Mouse (Mus musculus) midbrain, embryonic 10.5 days (tissue): ENCODE results near the gene Gpr61. TPM values are rescaled to one million over a fixed set of nuclear protein-coding genes. Genes with fewer than 3 reads are reported as not detected.

Source experiments
- DNase-seq: peaks from one replicate; pipeline ENCODE4 v3.0.0-alpha.2; 2017; ENCODE audit warnings: low spot score
- H3K27ac ChIP-seq: fragments of 300-500 bp; sonication (generic); replicated peaks from 2 replicates; pipeline ENCODE4 v1.5.1; 2016; ENCODE audit warnings: mild to moderate bottlenecking
- H3K27me3 ChIP-seq: fragments of 300-500 bp; sonication (generic); 2 replicates; pipeline ENCODE4 v1.6.1; 2016; ENCODE audit warnings: low read depth, mild to moderate bottlenecking; ENCODE audit not compliant: poor library complexity, severe bottlenecking
- H3K36me3 ChIP-seq: fragments of 300-500 bp; sonication (generic); 2 replicates; pipeline ENCODE4 v1.6.1; 2016; ENCODE audit warnings: mild to moderate bottlenecking, moderate library complexity
- H3K4me1 ChIP-seq: fragments of 300-500 bp; sonication (generic); 2 replicates; pipeline ENCODE4 v1.6.1; 2016
- H3K4me3 ChIP-seq: fragments of 300-500 bp; sonication (generic); 2 replicates; pipeline ENCODE4 v1.5.1; 2016; ENCODE audit warnings: mild to moderate bottlenecking, moderate library complexity
- H3K9me3 ChIP-seq: fragments of 300-500 bp; sonication (generic); replicated peaks from 2 replicates; pipeline ENCODE4 v1.6.1; 2016; ENCODE audit warnings: mild to moderate bottlenecking
- WGBS: fragments of 180-500 bp; shearing (Covaris S2); methylation state at CpG from one replicate; pipeline ENCODE4 v1.1.7; 2016; 5-methylcytosine and 5-hydroxymethylcytosine counted together
- polyA plus RNA-seq: library from polyadenylated mRNA; unstranded; fragments of >200 nt; fragmentation: Nextera tagmentation; extraction: Ambion mirVana; gene quantifications from 2 replicates; pipeline ENCODE4 v1.2.1, GENCODE M21; 2016

The Gpr61 gene
- polyA plus RNA-seq, 1 experiment from 2014 or later = 0.33 TPM

GRCm38 (mm10) chr3:108134701-108135100 is 20.0 kb downstream of the Gpr61 start:
- Histone ChIP-seq H3K27me3 (no peaks in the 10 kb centered on the region), H3K9me3 (no peaks in the 10 kb centered on the region), H3K36me3 (peaks cover 18% of the 10 kb centered on the region), H3K4me1 (no peaks in the 10 kb centered on the region), H3K4me3 (no peak overlapping the region), H3K27ac (no peak overlapping the region)
- WGBS = 82% methylated on average over 11 of the region's 11 CpGs
- no peak for DNase-seq

DNA sequence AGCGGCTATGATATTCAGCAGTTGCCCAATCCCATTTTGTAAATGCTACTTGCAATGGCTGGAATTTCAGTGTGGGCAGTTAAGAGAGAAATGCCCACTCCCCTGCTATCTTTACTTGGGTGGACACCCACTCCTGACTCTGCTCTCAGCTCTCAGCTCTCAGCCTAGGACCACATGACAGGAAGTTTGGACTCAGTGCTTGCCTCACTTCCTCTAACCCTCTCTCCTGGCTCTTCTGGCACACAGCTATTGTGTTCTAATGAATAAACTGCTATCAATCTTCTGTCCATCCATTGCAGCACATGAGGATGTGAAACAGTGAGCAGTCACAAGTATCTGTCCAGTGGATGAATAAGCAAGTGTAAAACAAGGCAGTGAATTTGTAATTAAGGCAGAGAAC is 22.2 kb downstream of the Gpr61 start:
- H3K27me3 ChIP-seq = no peaks in the 10 kb centered on the region
- no peaks in the 10 kb centered on the region for H3K9me3 ChIP-seq
- H3K4me3 ChIP-seq = no peak overlapping the region
- WGBS = 87% methylated on average over 1 of the region's 1 CpGs
- 0 out of 2 replicates have a peak, but pooled peaks cover 2% of the 10 kb centered on the region for H3K4me1 ChIP-seq
- H3K36me3 ChIP-seq = peaks cover 9% of the 10 kb centered on the region
- no peak for DNase-seq
- no peak overlapping the region for H3K27ac ChIP-seq

GRCm38 (mm10) chr3:108131821-108132220 is 22.9 kb downstream of the Gpr61 start:
- H3K4me3 ChIP-seq = no peak overlapping the region
- DNase-seq = no peak
- WGBS = 92% methylated on average over 1 of the region's 1 CpGs
- no peaks in the 10 kb centered on the region for H3K9me3 ChIP-seq
- no peak overlapping the region for H3K27ac ChIP-seq
- no peaks in the 10 kb centered on the region for H3K27me3 ChIP-seq
- H3K36me3 ChIP-seq = peaks cover 3% of the 10 kb centered on the region
- 0 out of 2 replicates have a peak, but pooled peaks cover 2% of the 10 kb centered on the region for H3K4me1 ChIP-seq

GRCm38 (mm10) chr3:108131216-108131615 is 23.5 kb downstream of the Gpr61 start:
- Histone ChIP-seq H3K9me3 (no peaks in the 10 kb centered on the region), H3K27me3 (no peaks in the 10 kb centered on the region), H3K4me1 (0 out of 2 replicates have a peak, but pooled peaks cover 2% of the 10 kb centered on the region), H3K36me3 (no peaks in the 10 kb centered on the region), H3K4me3 (no peak overlapping the region), H3K27ac (no peak overlapping the region)
- WGBS = 91% methylated on average over 5 of the region's 5 CpGs
- no peak for DNase-seq

GRCm38 (mm10) chr3:108129804-108130203 is 24.9 kb downstream of the Gpr61 start:
- Histone ChIP-seq H3K36me3 (no peaks in the 10 kb centered on the region), H3K9me3 (no peaks in the 10 kb centered on the region), H3K27ac (no peak overlapping the region), H3K4me3 (no peak overlapping the region), H3K27me3 (no peaks in the 10 kb centered on the region), H3K4me1 (0 out of 2 replicates have a peak, but pooled peaks cover 2% of the 10 kb centered on the region)
- WGBS = 92% methylated on average over 4 of the region's 4 CpGs
- no peak for DNase-seq

DNA sequence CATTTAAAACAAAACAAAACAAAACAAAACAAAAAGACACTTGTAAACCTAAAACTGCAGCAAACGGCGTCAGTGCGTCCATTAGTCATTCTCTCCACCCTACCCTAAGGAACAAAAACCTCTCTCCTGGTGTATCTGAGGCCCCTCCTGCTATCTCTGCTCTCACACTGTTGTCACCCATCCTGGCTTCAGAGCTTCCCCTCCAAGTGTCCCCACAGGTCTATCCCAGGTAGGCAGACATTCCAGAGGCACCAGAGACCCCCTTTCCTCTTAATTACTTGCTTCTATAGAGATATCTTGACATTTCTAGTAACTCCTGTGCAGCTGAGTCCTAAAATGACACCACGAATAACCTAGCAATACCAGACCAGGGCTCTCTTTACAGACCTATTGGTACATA is 25.3 kb downstream of the Gpr61 start:
- no peak overlapping the region for H3K4me3 ChIP-seq
- no peak for DNase-seq
- no peaks in the 10 kb centered on the region for H3K9me3 ChIP-seq
- H3K4me1 ChIP-seq = 0 out of 2 replicates have a peak, but pooled peaks cover 2% of the 10 kb centered on the region
- H3K27me3 ChIP-seq = no peaks in the 10 kb centered on the region
- 0 out of 2 replicates have a peak, but pooled peaks cover 3% of the 10 kb centered on the region for H3K36me3 ChIP-seq
- H3K27ac ChIP-seq = no peak overlapping the region
- WGBS = 93% methylated on average over 4 of the region's 4 CpGs

GRCm38 (mm10) chr3:108128520-108128919 is 26.2 kb downstream of the Gpr61 start:
- no peak overlapping the region for H3K4me3 ChIP-seq
- H3K27me3 ChIP-seq = no peaks in the 10 kb centered on the region
- peaks cover 4% of the 10 kb centered on the region; the same call in 1 of the 2 replicates for H3K36me3 ChIP-seq
- no peaks in the 10 kb centered on the region for H3K9me3 ChIP-seq
- WGBS = 89% methylated on average over 5 of the region's 5 CpGs
- H3K27ac ChIP-seq = no peak overlapping the region
- H3K4me1 ChIP-seq = 0 out of 2 replicates have a peak, but pooled peaks cover 2% of the 10 kb centered on the region
- no peak for DNase-seq

- H3K4me3 ChIP-seq = no peak overlapping the region
- peaks cover 24% of the 10 kb centered on the region for H3K36me3 ChIP-seq
- H3K27ac ChIP-seq = no peak overlapping the region
- no peaks in the 10 kb centered on the region for H3K9me3 ChIP-seq
- 92% methylated on average over 3 of the region's 3 CpGs for WGBS
- H3K4me1 ChIP-seq = 0 out of 2 replicates have a peak, but pooled peaks cover 2% of the 10 kb centered on the region
- DNase-seq = no peak
- no peaks in the 10 kb centered on the region for H3K27me3 ChIP-seq
Observed at GRCm38 (mm10) chr3:108126327-108126726, 28.4 kb downstream of the Gpr61 start.

GRCm38 (mm10) chr3:108124131-108124530 is 30.6 kb downstream of the Gpr61 start:
- DNase-seq = no peak
- 66% methylated on average over 1 of the region's 1 CpGs for WGBS
- Histone ChIP-seq H3K27ac (no peak overlapping the region), H3K9me3 (no peaks in the 10 kb centered on the region), H3K4me1 (no peaks in the 10 kb centered on the region), H3K27me3 (no peaks in the 10 kb centered on the region), H3K4me3 (no peak overlapping the region), H3K36me3 (peaks cover 44% of the 10 kb centered on the region)

- no peaks in the 10 kb centered on the region for H3K27me3 ChIP-seq
- 96% methylated on average over 5 of the region's 5 CpGs for WGBS
- DNase-seq = no peak
- no peak overlapping the region for H3K27ac ChIP-seq
- H3K9me3 ChIP-seq = no peaks in the 10 kb centered on the region
- H3K4me1 ChIP-seq = no peaks in the 10 kb centered on the region
- peaks cover 53% of the 10 kb centered on the region for H3K36me3 ChIP-seq
- H3K4me3 ChIP-seq = no peak overlapping the region
Observed at GRCm38 (mm10) chr3:108123242-108123641, 31.4 kb downstream of the Gpr61 start.

GRCm38 (mm10) chr3:108121101-108121500 is 33.6 kb downstream of the Gpr61 start:
- Histone ChIP-seq H3K9me3 (no peaks in the 10 kb centered on the region), H3K27me3 (no peaks in the 10 kb centered on the region), H3K4me3 (no peak overlapping the region), H3K4me1 (no peaks in the 10 kb centered on the region), H3K36me3 (peaks cover 75% of the 10 kb centered on the region), H3K27ac (no peak overlapping the region)
- 90% methylated on average over 3 of the region's 3 CpGs for WGBS
- DNase-seq = no peak

DNA sequence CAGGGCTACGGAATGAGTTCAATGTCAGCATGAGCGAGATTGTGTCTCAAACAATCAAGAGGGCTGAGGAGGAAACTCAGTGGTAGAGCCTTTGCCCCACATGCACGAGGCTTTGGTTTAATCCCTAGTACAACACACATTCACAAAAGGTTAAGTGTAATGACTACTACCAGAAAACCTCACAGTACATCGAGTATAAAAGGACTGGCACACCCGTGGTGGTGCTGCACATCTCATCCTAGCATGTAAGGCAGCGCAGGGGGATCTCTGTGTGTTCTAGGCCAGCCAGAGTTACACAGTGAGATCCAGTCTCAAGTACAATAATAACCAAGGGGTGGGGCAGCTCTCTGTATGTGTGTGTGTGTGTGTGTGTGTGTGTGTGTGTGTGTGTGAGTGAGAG is 37.2 kb downstream of the Gpr61 start:
- no peak overlapping the region for H3K27ac ChIP-seq
- no peaks in the 10 kb centered on the region for H3K4me1 ChIP-seq
- no peaks in the 10 kb centered on the region for H3K9me3 ChIP-seq
- no peak overlapping the region for H3K4me3 ChIP-seq
- no peaks in the 10 kb centered on the region for H3K27me3 ChIP-seq
- peaks cover 95% of the 10 kb centered on the region for H3K36me3 ChIP-seq
- 91% methylated on average over 6 of the region's 6 CpGs for WGBS
- no peak for DNase-seq

- DNase-seq = no peak
- WGBS = 92% methylated on average over 7 of the region's 7 CpGs
- no peaks in the 10 kb centered on the region for H3K9me3 ChIP-seq
- H3K4me3 ChIP-seq = no peak overlapping the region
- H3K36me3 ChIP-seq = peaks cover 99% of the 10 kb centered on the region
- no peaks in the 10 kb centered on the region for H3K4me1 ChIP-seq
- no peak overlapping the region for H3K27ac ChIP-seq
- H3K27me3 ChIP-seq = no peaks in the 10 kb centered on the region
Observed at GRCm38 (mm10) chr3:108113591-108114289, 40.9 kb downstream of the Gpr61 start.
